Mouse (Mus musculus): ENCODE data around the gene Eps8.

DNA sequence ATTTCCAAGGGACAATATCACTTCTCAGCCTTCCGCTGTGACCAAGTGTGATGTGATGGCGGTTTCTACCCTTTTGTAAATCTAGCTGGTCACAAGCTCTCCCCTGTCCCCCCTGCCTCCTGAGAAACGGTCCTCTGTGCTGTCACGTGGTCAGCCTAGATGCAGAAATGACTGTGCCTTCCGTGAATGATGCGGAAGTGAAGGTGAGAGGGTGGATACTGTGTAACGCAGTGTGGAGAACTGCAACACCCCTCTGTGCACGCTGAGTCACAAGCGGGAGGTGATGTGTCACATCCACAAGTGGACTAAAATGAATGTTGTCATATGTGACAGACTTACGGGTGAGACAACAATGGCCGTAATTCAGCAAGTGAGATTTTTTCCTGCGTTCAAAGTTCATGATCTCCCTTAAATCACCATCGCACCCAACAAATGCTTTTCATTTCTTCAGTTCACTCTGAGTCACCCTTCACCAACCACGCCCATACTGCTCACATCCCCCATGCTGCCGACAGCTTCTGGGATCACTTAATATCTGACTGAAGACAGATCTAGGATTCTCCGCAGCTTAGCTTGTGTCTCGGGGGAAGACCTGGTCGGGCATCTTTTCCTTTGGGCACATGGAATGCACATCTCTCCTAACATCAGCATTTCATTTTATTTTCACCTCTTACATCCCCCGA, 72.3 kb downstream of the Eps8 start:
- TF ChIP-seq GATA1 (IDR thresholded peaks at IDR 0.05; ENCODE audit: low read length), result no peak
- no peak for TF ChIP-seq TAL1 (IDR thresholded peaks at IDR 0.05; ENCODE audit: low read length)
